Mouse (Mus musculus) adrenal gland, adult 18-20 months (tissue): ENCODE data around the gene Trappc2l. TPM values are rescaled to one million over a fixed set of nuclear protein-coding genes. Genes with fewer than 3 reads are reported as not detected.
"Not testable (repeated sequence)": the region's sequence is repeated elsewhere in the genome, so short reads cannot be mapped to it uniquely, and the experiment has no call there.

Experiments
- DNase-seq, 2 experiments: peaks; one replicate each; pipeline ENCODE4 v3.0.0; 2021 to 2022; ENCODE audit warnings: low spot score in 2 of 2
- total RNA-seq, 2 experiments: library from RNA; stranded (reverse); gene quantifications; 1 replicate in 1 of 2; 2 replicates in 1 of 2; pipeline ENCODE4 v1.2.3; 2021

The Trappc2l gene
- total RNA-seq, 2 experiments from 2014 or later = 63.1 to 64.5 TPM

DNA sequence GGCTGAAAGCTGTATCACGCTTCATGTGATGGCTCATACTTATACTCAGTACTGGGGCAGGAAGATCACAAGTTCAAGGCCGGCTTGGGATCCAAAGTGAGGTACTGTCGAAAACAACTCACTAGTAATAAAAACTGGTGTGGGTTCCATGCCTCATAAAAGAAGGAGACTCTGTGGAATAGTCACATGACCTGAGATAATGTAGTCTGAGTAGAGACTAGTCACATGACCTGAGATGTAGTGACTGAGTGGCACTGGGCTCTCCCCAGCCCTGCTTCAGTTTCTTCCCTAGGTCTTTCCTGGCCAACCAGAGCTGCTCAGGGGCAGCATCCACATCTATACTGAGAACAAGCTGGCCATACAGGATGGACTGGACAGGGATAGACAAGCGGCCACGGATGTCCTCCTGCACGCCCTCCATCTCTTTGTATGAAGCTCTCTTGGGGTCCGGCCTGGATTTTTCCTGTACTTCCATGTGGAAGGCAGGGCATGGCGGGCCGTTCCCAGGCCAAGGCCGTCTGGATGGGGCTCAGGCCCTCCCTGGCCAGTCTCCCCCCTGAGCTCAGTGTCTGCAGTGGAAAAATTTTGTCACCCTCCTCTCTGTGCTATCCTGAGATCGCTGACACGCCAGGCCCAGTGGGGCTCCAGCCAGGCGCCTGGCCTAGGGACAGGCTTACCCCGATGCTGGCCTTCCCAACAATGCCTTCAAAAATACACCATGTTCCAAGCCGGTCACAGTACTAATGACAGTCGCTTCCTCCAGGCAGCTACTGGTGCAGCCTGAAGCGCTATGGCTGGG, 12.6 kb downstream of the Trappc2l start:
- DNase-seq = no peak

DNA sequence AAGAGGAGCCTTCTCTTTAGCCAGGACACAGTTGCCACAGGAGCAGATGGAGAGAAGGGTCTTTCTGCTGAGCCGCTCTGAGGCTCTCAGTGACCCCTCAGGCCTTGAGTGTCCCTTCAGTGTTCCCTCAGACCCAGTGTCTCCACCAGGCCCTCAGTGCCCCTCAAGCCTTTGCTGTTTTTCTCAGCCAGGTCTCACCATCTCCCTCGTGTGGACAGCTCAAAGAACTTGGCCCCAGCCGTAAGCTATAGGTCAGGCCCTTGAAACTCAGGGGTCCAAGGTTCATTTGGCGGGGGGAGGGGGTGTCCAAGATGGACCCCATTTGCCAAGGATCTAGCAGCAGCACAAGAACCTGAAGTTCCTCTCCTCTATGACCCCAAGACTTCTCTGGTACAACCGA, 13.2 kb downstream of the Trappc2l start:
- no peak for DNase-seq

- no peak for DNase-seq
Measured at GRCm38 (mm10) chr8:122625811-122626210, 14.4 kb downstream of the Trappc2l start.

- DNase-seq = no peak
Measured at GRCm38 (mm10) chr8:122626896-122627295, 15.5 kb downstream of the Trappc2l start.

- no peak for DNase-seq
Measured at GRCm38 (mm10) chr8:122629388-122629787, 17.9 kb downstream of the Trappc2l start.

DNA sequence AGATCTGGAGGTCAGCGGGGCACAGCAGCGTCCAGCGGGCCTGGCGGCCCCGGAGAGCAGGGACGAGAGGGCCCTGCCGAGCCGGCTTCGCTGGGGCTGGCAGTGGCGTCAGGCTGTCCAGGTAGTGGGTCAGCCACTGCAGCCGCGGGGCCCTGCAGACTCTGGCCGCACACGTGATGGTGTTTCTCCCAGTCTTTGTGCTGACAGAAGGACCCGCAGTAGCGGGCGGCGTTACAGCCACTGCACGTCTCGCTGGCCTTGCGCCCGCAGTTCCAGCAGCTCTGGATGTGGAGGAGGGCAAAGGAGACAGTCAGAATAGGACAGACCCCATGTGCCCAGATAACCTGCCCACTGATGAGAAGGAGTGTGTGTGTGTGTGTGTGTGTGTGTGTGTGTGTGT, 19.3 kb downstream of the Trappc2l start:
- no peak for DNase-seq

- DNase-seq = not testable (repeated sequence)
Measured at GRCm38 (mm10) chr8:122632134-122632533, 20.7 kb downstream of the Trappc2l start.

GRCm38 (mm10) chr8:122633205-122633604, 21.8 kb downstream of the Trappc2l start:
- no peak for DNase-seq

- DNase-seq = no peak
Measured at GRCm38 (mm10) chr8:122635878-122636802, 24.7 kb downstream of the Trappc2l start.

DNA sequence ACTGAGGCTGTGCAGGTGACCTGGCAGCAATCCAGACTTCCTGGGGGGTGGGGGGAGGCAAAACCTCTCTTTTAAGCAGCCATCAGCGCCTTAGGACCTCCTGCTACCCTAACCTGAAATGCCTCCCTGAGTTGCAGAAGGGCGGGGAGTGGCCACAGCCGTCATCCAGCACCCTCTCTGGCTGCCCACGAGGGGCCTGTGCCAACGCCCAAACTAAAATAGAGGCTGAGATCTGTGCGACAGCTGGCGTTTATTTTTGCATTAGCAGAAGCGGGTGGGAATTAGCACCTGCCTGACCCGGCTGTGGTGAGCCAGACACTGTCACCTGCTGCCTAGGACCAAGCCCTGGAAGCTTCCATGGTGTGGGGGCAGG, 25.3 kb downstream of the Trappc2l start:
- no peak for DNase-seq

DNA sequence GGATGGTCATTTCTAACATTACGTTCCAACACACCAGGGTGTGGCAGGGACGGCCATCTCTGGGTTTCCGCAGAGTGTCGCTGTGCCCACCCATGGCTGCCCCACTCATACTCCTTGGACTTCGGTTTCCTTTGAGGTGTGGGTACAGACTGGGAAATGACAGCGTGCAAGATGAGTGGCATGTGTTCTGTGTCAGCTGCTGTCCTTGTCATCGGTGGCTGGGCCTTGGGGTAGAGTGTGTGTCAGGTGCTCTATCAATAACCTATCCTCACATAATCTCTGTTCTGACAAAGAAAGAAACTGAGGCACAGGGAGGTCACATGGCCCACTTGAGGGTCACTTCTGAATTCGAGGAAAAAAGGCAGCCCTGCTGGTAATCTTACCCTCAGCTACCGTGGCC, 25.8 kb downstream of the Trappc2l start:
- DNase-seq = no peak

DNA sequence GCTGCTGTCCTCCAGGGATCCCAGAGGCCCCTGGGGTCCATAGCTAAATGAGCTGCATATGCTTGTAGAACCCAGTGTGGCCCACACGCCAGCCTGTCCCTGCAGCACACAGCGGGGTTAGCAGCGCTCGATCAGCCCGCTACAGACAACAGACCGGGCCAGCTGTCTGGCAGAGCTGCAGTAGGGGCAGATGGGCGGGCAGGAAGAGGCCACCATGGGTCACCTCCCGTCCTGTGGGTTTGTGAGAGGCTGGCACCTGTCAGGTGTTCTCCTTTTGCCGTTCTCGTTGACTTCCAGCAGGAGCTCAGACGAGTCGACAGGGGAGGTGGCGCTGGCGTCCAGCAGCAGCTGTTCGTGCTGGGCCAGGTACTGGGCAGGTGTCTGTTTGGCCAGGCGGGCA, 27.2 kb downstream of the Trappc2l start:
- no peak for DNase-seq

GRCm38 (mm10) chr8:122639521-122640248, 28.2 kb downstream of the Trappc2l start:
- DNase-seq = no peak

DNA sequence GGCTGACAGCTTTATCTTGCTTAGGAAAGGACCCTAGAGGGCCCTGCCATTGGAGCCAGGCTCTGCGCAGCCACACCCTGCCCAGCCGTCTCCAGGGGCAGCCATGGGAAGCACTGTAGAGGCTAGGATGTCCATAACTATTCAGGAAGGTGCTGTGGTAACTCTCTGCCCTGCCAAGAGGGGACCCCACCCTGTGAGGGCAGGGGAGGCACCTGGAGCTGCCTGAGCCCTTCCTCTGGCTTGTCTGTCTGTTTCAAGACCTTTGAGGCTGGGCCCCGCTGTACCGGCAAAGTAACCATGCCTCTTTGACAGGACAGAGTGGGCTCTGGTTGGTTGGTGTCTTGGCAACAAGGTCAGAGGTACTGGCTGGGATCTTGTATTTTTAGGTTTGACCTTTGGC, 29.4 kb downstream of the Trappc2l start:
- no peak for DNase-seq

DNA sequence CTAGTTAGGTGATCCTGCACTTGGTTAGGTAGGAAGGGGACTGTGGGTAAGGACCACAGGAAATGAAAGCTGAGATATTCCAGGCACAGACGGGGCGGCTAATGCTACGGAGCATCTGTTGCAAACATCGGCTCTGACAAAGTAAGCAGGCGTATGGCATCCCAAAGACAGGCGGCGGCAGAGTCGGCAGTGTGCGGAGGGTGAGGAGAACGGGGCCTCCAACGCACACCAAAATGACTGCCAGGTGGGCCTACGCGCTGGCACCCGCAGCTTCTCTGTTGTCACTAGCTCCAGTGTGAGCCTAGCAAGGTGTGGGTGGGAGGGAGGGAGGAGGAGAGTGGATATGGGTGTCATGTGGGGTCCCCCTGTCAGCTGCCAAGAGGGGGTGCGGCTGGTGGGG, 30.0 kb downstream of the Trappc2l start:
- DNase-seq = no peak

DNA sequence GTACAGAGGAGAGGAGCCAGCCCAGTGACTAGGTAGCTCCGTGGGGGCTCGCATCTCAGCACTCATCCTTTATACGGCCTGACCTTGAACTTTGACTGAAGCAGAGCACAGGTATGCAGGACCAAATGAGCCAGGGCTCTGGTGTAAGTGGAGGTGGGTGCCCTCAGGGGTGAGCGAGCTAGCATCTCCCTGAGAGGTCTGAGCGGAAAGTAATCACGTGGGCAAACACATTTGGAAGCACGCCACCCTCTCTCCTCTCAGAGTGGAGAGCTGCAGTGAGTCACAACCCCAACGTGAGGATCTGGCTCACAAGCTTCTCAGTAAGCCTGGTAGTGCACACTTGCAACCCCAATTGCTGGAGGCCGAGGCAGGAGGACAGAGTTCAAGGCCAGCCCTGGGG, 30.6 kb downstream of the Trappc2l start:
- peak; percentile 53 to 69 for DNase-seq

GRCm38 (mm10) chr8:122644175-122644954, 32.9 kb downstream of the Trappc2l start:
- peak in 1 of 2 experiments; percentile 32 for DNase-seq

GRCm38 (mm10) chr8:122646337-122646736, 34.9 kb downstream of the Trappc2l start:
- no peak for DNase-seq

GRCm38 (mm10) chr8:122648192-122648970, 36.9 kb downstream of the Trappc2l start:
- DNase-seq = no peak
